Mouse (Mus musculus) MEL (cell line): Measurements from ENCODE around the gene Wscd1. TPM values are rescaled to one million over a fixed set of nuclear protein-coding genes. Genes with fewer than 3 reads are reported as not detected.

ENCODE experiments used
- DNase-seq: peaks from one replicate; pipeline ENCODE4 v3.0.0; 2011; ENCODE audit warnings: low read depth, low spot score
- H3K27ac ChIP-seq: 2 replicates; pipeline ENCODE4 v1.5.1; 2012; ENCODE audit warnings: low read depth, mild to moderate bottlenecking, control low read depth, low read length, moderate library complexity; ENCODE audit not compliant: control insufficient read depth
- H3K27me3 ChIP-seq, 2 experiments: fragments of 150-350 bp in 1 of 2; sonication (generic) in 1 of 2; 2 replicates each; pipeline ENCODE4 v1.6.1; 2012; ENCODE audit warnings: low read length in 2 of 2, mild to moderate bottlenecking in 2 of 2, improper control_type of control experiment in 1 of 2, moderate library complexity in 1 of 2; ENCODE audit not compliant: insufficient read depth in 2 of 2, control insufficient read depth in 1 of 2
- H3K36me3 ChIP-seq, 2 experiments: 2 replicates each; pipeline ENCODE4 v1.6.1; 2012 to 2014; ENCODE audit warnings: low read length in 2 of 2, improper control_type of control experiment in 1 of 2, inconsistent platforms in 1 of 2, mild to moderate bottlenecking in 1 of 2; ENCODE audit not compliant: insufficient read depth in 2 of 2, control insufficient read depth in 1 of 2
- H3K4me1 ChIP-seq, 2 experiments: fragments of 150-350 bp in 1 of 2; sonication (generic) in 1 of 2; 2 replicates each; pipeline ENCODE4 v1.6.1; 2012; ENCODE audit warnings: low read length in 2 of 2, improper control_type of control experiment in 1 of 2, mild to moderate bottlenecking in 1 of 2; ENCODE audit not compliant: insufficient read depth in 2 of 2, control insufficient read depth in 1 of 2
- H3K4me3 ChIP-seq, 2 experiments: fragments of 150-350 bp in 1 of 2; sonication (generic) in 1 of 2; 2 replicates each; pipeline ENCODE4 v1.5.1; 2012; ENCODE audit warnings: low read depth in 2 of 2, low read length in 2 of 2, mild to moderate bottlenecking in 2 of 2, moderate library complexity in 2 of 2, control low read depth in 1 of 2, improper control_type of control experiment in 1 of 2; ENCODE audit not compliant: control insufficient read depth in 1 of 2, insufficient read depth in 1 of 2
- H3K79me2 ChIP-seq: 2 replicates; pipeline ENCODE4 v1.6.1; 2012; ENCODE audit warnings: mild to moderate bottlenecking, low read length, moderate library complexity; ENCODE audit not compliant: control insufficient read depth, poor library complexity, insufficient read depth
- H3K9ac ChIP-seq: 2 replicates; pipeline ENCODE4 v1.6.1; 2012; ENCODE audit warnings: low read depth, mild to moderate bottlenecking, control low read depth, low read length, moderate library complexity; ENCODE audit not compliant: control insufficient read depth, poor library complexity, severe bottlenecking
- H3K9me3 ChIP-seq: fragments of 150-350 bp; sonication (generic); replicated peaks from 2 replicates; pipeline ENCODE4 v1.6.1; 2012; ENCODE audit warnings: mild to moderate bottlenecking, low read length, improper control_type of control experiment, moderate library complexity; ENCODE audit not compliant: insufficient read depth
- E2F4 ChIP-seq: IDR thresholded peaks from 2 replicates; pipeline ENCODE4 v1.6.1; 2011; ENCODE audit warnings: low read depth, low read length, improper control_type of control experiment, borderline replicate concordance
- ELF1 ChIP-seq: IDR thresholded peaks from 2 replicates; pipeline ENCODE4 v1.6.1; 2014; ENCODE audit warnings: low read depth, mild to moderate bottlenecking, inconsistent platforms, low read length, improper control_type of control experiment, moderate library complexity
- GATA1 ChIP-seq: IDR thresholded peaks from 2 replicates; pipeline ENCODE4 v1.6.1; 2011; ENCODE audit warnings: low read depth, low read length, improper control_type of control experiment
- HCFC1 ChIP-seq: IDR thresholded peaks from 2 replicates; pipeline ENCODE4 v1.6.1; 2012; ENCODE audit warnings: low read depth, mild to moderate bottlenecking, inconsistent platforms, low read length, improper control_type of control experiment, moderate library complexity
- MAFK ChIP-seq: IDR thresholded peaks from 2 replicates; pipeline ENCODE4 v1.6.1; 2011; ENCODE audit warnings: low read depth, mild to moderate bottlenecking, low read length, improper control_type of control experiment, borderline replicate concordance
- MAX ChIP-seq: IDR thresholded peaks from 2 replicates; pipeline ENCODE4 v1.6.1; 2011; ENCODE audit warnings: low read length, improper control_type of control experiment
- MYB ChIP-seq: IDR thresholded peaks from 2 replicates; pipeline ENCODE4 v1.6.1; 2011; ENCODE audit warnings: mild to moderate bottlenecking, low read depth, low read length, improper control_type of control experiment
- NRF1 ChIP-seq: IDR thresholded peaks from 2 replicates; pipeline ENCODE4 v1.6.1; 2014; ENCODE audit warnings: low read depth, mild to moderate bottlenecking, inconsistent platforms, low read length, improper control_type of control experiment, moderate library complexity; ENCODE audit not compliant: poor library complexity, insufficient read depth, severe bottlenecking
- POLR2A ChIP-seq, 2 experiments: IDR thresholded peaks; 2 replicates each; pipeline ENCODE4 v1.6.1; 2011 to 2012; ENCODE audit warnings: low read length in 2 of 2, mild to moderate bottlenecking in 2 of 2, control low read depth in 1 of 2, improper control_type of control experiment in 1 of 2, low read depth in 1 of 2, moderate library complexity in 1 of 2; ENCODE audit not compliant: control insufficient read depth in 1 of 2, insufficient read depth in 1 of 2, poor library complexity in 1 of 2
- POLR2AphosphoS2 ChIP-seq: IDR thresholded peaks from 2 replicates; pipeline ENCODE4 v1.6.1; 2011; ENCODE audit warnings: low read length, improper control_type of control experiment
- POLR2AphosphoS5 ChIP-seq: IDR thresholded peaks from 2 replicates; pipeline ENCODE4 v1.6.1; 2012; ENCODE audit warnings: low read depth, borderline replicate concordance, mild to moderate bottlenecking, inconsistent platforms, low read length, moderate library complexity, mixed read lengths
- SIN3A ChIP-seq: IDR thresholded peaks from 2 replicates; pipeline ENCODE4 v1.6.1; 2012; ENCODE audit warnings: low read length, improper control_type of control experiment, inconsistent platforms
- TAL1 ChIP-seq: IDR thresholded peaks from 2 replicates; pipeline ENCODE4 v1.6.1; 2012; ENCODE audit warnings: mild to moderate bottlenecking, inconsistent platforms, low read length, moderate library complexity, mixed read lengths
- USF1 ChIP-seq: IDR thresholded peaks from 2 replicates; pipeline ENCODE4 v1.6.1; 2014; ENCODE audit warnings: low read depth, mild to moderate bottlenecking, inconsistent platforms, low read length, improper control_type of control experiment, moderate library complexity
- USF2 ChIP-seq, 2 experiments: IDR thresholded peaks; 2 replicates each; pipeline ENCODE4 v1.6.1; 2011 to 2012; ENCODE audit warnings: improper control_type of control experiment in 2 of 2, low read length in 2 of 2, borderline replicate concordance in 1 of 2, inconsistent platforms in 1 of 2, low read depth in 1 of 2, mild to moderate bottlenecking in 1 of 2; ENCODE audit not compliant: insufficient read depth in 1 of 2
- ZNF384 ChIP-seq: IDR thresholded peaks from 2 replicates; pipeline ENCODE4 v1.6.1; 2012; ENCODE audit warnings: low read depth, mild to moderate bottlenecking, inconsistent platforms, low read length, improper control_type of control experiment
- polyA plus RNA-seq, 2 experiments: library from polyadenylated mRNA; stranded (reverse) in 1 of 2; unstranded in 1 of 2; fragments of >175 nt in 1 of 2; fragments of >200 nt in 1 of 2; gene quantifications; 2 replicates each; pipeline versions ENCODE4 v1.2.1 to v1.2.4; 2012; ENCODE audit warnings: low replicate concordance in 2 of 2, low read depth in 1 of 2; ENCODE audit not compliant: insufficient read length in 2 of 2, insufficient read depth in 1 of 2, missing spikeins in 1 of 2
- total RNA-seq: library from RNA; depleted of rRNA; stranded (reverse); fragments of 300-350 nt; gene quantifications from 2 replicates; pipeline ENCODE4 v1.2.3, GENCODE M21; 2012

Wscd1 gene
- total and polyA plus RNA-seq, 3 experiments, result not detected

DNA sequence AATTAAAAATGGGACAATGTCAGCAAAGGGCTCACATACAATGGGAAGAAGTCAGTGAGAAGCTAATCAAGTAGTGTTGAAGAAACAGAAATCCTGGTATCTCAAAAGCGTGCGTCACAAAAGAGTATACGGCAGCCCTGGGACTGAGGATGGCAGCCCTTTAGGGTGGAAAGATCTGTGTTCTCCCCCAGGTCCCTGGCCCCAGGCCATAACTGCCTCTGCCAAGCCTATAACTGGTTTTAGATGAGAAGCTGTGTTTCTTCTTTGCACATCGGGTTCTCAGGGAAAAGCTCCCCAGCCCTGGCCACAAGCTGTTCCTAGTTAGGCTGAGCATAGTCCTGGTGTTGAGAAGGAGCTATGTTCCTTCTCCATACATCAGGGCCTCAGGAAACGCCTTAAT is 72.3 kb downstream of the Wscd1 start:
- Histone ChIP-seq H3K4me3 (no peak overlapping the region), H3K4me1 (no peaks in the 10 kb centered on the region), H3K36me3 (no peaks in the 10 kb centered on the region), H3K9me3 (no peaks in the 10 kb centered on the region), H3K79me2 (no peaks in the 10 kb centered on the region), H3K27me3 (no peaks in the 10 kb centered on the region), H3K9ac (no peak overlapping the region), H3K27ac (no peak overlapping the region)
- no peak for DNase-seq
- TF ChIP-seq MAFK, result no peak
- no peak for TF ChIP-seq MYB
- TF ChIP-seq POLR2A (IDR thresholded peaks at IDR 0.05; ENCODE audit: control insufficient read depth in 1 of 2, insufficient read depth in 1 of 2, low read depth in 1 of 2, low read length in 2 of 2, poor library complexity in 1 of 2), result no peak
- TF ChIP-seq ELF1, result no peak
- no peak for TF ChIP-seq USF1
- TF ChIP-seq SIN3A, result no peak
- no peak for TF ChIP-seq ZNF384
- no peak for TF ChIP-seq GATA1
- TF ChIP-seq MAX, result no peak
- TF ChIP-seq E2F4, result no peak
- no peak for TF ChIP-seq TAL1
- no peak for TF ChIP-seq NRF1
- no peak for TF ChIP-seq USF2 (IDR thresholded peaks at IDR 0.05; ENCODE audit: borderline replicate concordance in 1 of 2, insufficient read depth in 1 of 2, low read depth in 1 of 2, low read length in 2 of 2)

DNA sequence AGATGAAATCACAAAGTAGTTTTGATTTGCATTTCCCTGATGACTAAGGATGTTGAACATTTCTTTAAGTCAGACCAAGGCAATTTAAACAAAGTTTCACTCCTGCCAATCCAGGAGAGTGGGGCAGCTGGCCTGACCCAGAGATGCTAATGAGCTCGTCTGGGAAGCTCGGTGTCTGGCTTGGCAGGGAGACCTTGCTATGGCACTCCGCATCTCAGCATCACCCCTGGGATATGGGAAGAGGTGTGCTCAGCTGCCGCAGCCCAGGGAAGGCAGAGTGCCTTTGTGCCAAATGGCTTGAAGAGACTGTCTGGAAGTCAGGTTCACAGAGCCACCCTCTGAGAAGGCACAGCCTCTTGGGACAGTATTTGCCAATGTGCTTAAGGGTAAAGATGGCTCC is 75.3 kb downstream of the Wscd1 start:
- Histone ChIP-seq H3K79me2 (no peaks in the 10 kb centered on the region), H3K9me3 (no peaks in the 10 kb centered on the region), H3K9ac (no peak overlapping the region), H3K36me3 (no peaks in the 10 kb centered on the region), H3K4me3 (no peak overlapping the region), H3K27ac (no peak overlapping the region), H3K27me3 (no peaks in the 10 kb centered on the region), H3K4me1 (no peaks in the 10 kb centered on the region)
- no peak for TF ChIP-seq POLR2A (IDR thresholded peaks at IDR 0.05; ENCODE audit: control insufficient read depth in 1 of 2, insufficient read depth in 1 of 2, low read depth in 1 of 2, low read length in 2 of 2, poor library complexity in 1 of 2)
- TF ChIP-seq POLR2AphosphoS5, result no peak
- TF ChIP-seq POLR2AphosphoS2, result no peak
- TF ChIP-seq HCFC1, result no peak
- TF ChIP-seq USF2 (IDR thresholded peaks at IDR 0.05; ENCODE audit: borderline replicate concordance in 1 of 2, insufficient read depth in 1 of 2, low read depth in 1 of 2, low read length in 2 of 2), result no peak
- no peak for DNase-seq
